Mouse (Mus musculus): ENCODE data around the gene Smarcc1. TPM values are rescaled to one million over a fixed set of nuclear protein-coding genes. Genes with fewer than 3 reads are reported as not detected.
"Not testable (repeated sequence)": the region's sequence is repeated elsewhere in the genome, so short reads cannot be mapped to it uniquely, and the experiment has no call there.

Smarcc1 gene
- polyA plus RNA-seq, 1 experiment from 2014 or later, result 138 TPM

DNA sequence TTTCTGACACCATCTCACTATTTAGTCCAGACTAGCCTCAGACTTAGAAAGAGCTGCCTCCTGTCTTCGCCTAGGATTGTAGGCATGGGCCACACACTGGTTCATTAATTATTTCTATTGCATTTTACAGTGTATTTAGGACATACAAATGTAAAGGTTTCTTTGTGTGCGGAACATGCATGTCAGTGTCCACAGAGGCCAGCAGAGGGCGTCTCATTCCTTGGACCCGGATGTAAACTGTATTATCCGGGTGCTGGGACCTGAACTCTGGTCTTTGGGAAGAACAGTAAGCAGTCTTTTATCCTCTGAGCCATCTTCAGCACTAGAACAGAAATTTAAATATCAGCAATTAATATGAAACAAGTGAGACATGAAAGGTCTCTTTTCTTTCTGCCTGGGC is 16.7 kb downstream of the Smarcc1 start:
- Histone ChIP-seq H3K27ac (no peak overlapping the region), H3K4me2 (peak overlapping the region; percentile 71), H3K27me3 (no peaks in the 10 kb centered on the region), H3K4me1 (peaks cover 27% of the 10 kb centered on the region), H3K9me3 (replicated peaks) (no peaks in the 10 kb centered on the region), H3K9ac (no peak overlapping the region), H3K36me3 (peaks cover 51% of the 10 kb centered on the region), H3K4me3 (replicated peaks) (peak overlapping the region; percentile 14; the same call in 1 of the 2 replicates)
- no peak for ATAC-seq (replicated peaks; ENCODE audit: low FRiP score)
- WGBS, result 84% methylated on average over 5 of the region's 5 CpGs

DNA sequence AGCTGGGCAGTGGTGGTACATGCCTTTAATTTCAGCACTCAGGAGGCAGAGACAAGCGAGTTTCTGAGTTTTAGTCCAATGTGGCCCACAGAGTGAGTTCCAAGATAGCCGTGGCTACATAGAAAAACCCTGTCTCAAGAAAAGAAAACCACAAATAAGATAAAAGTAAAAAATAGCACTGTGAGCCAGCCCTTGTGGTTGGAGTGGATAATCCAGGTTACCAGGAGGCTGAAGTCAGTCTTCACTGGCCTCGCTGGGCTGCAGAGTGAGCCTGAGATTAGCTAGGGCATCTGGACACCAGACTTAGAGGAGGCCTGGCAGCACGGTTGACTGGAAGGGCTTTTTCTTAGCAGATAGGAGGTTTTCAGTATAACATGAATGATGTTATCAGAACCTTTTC is 21.6 kb downstream of the Smarcc1 start:
- ATAC-seq (replicated peaks; ENCODE audit: low FRiP score), result no peak
- WGBS, result 88% methylated on average over 4 of the region's 4 CpGs
- H3K27me3 ChIP-seq, result no peaks in the 10 kb centered on the region
- no peak overlapping the region for H3K4me2 ChIP-seq
- H3K9me3 ChIP-seq (replicated peaks), result no peaks in the 10 kb centered on the region
- peaks cover 94% of the 10 kb centered on the region for H3K36me3 ChIP-seq
- peaks cover 10% of the 10 kb centered on the region for H3K4me1 ChIP-seq
- no peak overlapping the region for H3K4me3 ChIP-seq (replicated peaks)
- H3K27ac ChIP-seq, result no peak overlapping the region
- no peak overlapping the region for H3K9ac ChIP-seq

DNA sequence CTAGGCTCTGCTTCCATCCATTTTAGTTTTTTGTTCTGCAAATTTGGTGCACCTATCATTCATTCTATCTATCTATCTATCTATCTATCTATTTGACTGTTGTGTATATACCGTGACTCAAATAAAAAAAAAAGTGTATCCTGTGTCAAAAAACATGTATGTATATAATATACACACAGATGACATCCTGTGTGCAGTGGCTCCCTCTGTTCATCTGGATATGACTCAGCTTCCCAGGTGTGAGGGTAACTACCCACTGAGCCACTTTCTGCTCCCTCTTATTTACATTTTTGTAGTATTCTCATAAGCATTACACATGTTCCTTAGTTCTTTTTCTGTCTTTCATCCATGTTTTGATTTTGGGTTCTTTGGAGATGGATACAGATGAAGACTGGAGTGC is 24.6 kb downstream of the Smarcc1 start:
- no peaks in the 10 kb centered on the region for H3K9me3 ChIP-seq (replicated peaks)
- no peaks in the 10 kb centered on the region for H3K27me3 ChIP-seq
- no peak overlapping the region for H3K4me2 ChIP-seq
- no peaks in the 10 kb centered on the region for H3K4me1 ChIP-seq
- WGBS, result 94% methylated on average over 1 of the region's 1 CpGs
- H3K36me3 ChIP-seq, result peaks cover 91% of the 10 kb centered on the region
- no peak overlapping the region for H3K9ac ChIP-seq
- H3K27ac ChIP-seq, result no peak overlapping the region
- ATAC-seq (replicated peaks; ENCODE audit: low FRiP score), result no peak
- H3K4me3 ChIP-seq (replicated peaks), result no peak overlapping the region

DNA sequence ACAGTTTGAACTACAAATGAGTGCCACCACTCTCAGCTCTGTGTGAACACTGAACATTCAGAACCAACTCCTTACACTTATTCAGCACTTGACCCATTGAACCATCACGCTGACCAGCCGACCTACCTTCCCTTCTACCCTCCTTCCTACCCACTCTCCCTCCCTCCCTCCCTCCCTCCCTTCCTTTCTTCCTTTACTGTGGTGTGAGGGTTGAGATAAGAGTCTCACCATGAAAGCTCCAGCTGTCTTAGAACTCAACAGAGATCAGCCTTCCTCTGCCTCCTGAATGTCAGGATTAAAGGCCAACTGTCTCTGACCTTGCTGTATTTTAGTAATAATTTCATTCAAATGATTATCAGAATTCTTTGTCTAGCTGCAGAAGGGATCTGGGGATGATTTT is 31.1 kb downstream of the Smarcc1 start:
- no peak overlapping the region for H3K4me2 ChIP-seq
- H3K4me1 ChIP-seq, result no peaks in the 10 kb centered on the region
- no peak overlapping the region for H3K27ac ChIP-seq
- no peaks in the 10 kb centered on the region for H3K9me3 ChIP-seq (replicated peaks)
- H3K36me3 ChIP-seq, result peaks cover 88% of the 10 kb centered on the region
- WGBS, result 80% methylated on average over 2 of the region's 2 CpGs
- H3K27me3 ChIP-seq, result no peaks in the 10 kb centered on the region
- H3K4me3 ChIP-seq (replicated peaks), result no peak overlapping the region
- H3K9ac ChIP-seq, result no peak overlapping the region
- ATAC-seq (replicated peaks; ENCODE audit: low FRiP score), result no peak

DNA sequence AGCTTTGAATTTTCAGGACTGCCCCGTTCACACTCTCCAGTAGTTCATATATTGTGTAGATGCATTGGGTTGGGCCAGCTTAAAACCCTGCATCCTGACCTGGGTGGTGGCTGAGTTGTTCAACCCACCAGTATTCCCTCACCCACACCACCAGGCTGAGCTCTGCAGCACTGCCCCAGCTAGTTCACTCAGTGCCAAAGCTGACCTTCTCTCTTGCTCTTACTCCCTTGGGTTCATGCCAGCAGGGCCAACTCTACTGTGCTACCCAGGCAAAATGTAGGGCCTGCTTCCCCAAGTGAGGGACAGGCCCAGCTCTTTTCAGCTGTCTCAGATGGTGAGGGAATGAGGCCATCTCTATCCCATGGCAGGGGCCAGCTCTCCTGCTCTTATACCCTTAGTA is 41.5 kb downstream of the Smarcc1 start:
- no peaks in the 10 kb centered on the region for H3K4me1 ChIP-seq
- H3K9me3 ChIP-seq (replicated peaks), result no peaks in the 10 kb centered on the region
- H3K4me3 ChIP-seq (replicated peaks), result no peak overlapping the region
- H3K4me2 ChIP-seq, result no peak overlapping the region
- H3K27ac ChIP-seq, result no peak overlapping the region
- WGBS, result 88% methylated on average over 1 of the region's 1 CpGs
- no peak for ATAC-seq (replicated peaks; ENCODE audit: low FRiP score)
- peaks cover 89% of the 10 kb centered on the region for H3K36me3 ChIP-seq
- no peaks in the 10 kb centered on the region for H3K27me3 ChIP-seq
- H3K9ac ChIP-seq, result no peak overlapping the region

DNA sequence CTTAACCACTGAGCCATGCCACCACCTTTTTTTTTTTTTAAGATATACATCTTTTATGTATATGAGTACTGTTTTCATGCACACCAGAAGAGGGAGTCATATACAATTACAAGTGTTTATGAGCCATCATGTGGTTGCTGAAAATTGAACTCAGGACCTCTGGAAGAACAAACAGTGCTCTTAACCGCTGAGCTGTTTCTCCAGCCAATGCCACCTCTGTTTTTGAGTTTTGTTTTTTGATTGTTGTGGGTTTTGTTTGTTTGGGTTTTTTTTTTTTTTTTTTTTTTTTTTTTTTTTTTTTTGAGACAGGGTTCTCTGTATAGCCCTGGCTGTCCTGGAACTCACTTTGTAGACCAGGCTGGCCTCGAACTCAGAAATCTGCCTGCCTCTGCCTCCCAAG is 43.0 kb downstream of the Smarcc1 start:
- 97% methylated on average over 2 of the region's 2 CpGs for WGBS
- peaks cover 88% of the 10 kb centered on the region for H3K36me3 ChIP-seq
- ATAC-seq (replicated peaks; ENCODE audit: low FRiP score), result not testable (repeated sequence)

DNA sequence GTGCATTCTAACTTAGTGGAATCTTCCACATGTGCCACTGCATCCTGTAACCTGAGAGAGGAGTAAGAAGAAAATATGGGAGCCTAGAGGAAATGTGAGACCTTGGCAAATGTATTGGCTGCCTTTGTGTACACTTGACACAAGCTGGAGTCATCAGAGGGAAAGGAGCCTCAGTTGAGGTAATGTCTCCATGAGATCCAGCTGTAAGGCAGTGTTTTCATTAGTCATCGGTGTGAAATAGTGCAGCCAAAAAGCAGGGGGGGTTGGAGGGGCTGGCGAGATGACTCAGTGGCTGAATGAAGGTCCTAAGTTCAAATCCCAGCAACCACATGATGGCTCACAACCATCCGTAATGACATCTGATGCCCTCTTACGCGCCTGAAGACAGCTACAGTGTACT is 44.9 kb downstream of the Smarcc1 start:
- no peak overlapping the region for H3K27ac ChIP-seq
- no peaks in the 10 kb centered on the region for H3K4me1 ChIP-seq
- no peaks in the 10 kb centered on the region for H3K27me3 ChIP-seq
- peaks cover 87% of the 10 kb centered on the region for H3K36me3 ChIP-seq
- H3K4me3 ChIP-seq (replicated peaks), result no peak overlapping the region
- H3K9me3 ChIP-seq (replicated peaks), result no peaks in the 10 kb centered on the region
- WGBS, result 67% methylated on average over 5 of the region's 5 CpGs
- ATAC-seq (replicated peaks; ENCODE audit: low FRiP score), result no peak
- H3K4me2 ChIP-seq, result no peak overlapping the region
- no peak overlapping the region for H3K9ac ChIP-seq

More for the DNA sequence above, 43.0 kb downstream of the Smarcc1 start:
- not testable (repeated sequence) for H3K27me3 ChIP-seq; H3K4me3 ChIP-seq (replicated peaks); H3K9ac ChIP-seq; H3K4me2 ChIP-seq; H3K4me1 ChIP-seq; H3K9me3 ChIP-seq (replicated peaks); H3K27ac ChIP-seq

DNA sequence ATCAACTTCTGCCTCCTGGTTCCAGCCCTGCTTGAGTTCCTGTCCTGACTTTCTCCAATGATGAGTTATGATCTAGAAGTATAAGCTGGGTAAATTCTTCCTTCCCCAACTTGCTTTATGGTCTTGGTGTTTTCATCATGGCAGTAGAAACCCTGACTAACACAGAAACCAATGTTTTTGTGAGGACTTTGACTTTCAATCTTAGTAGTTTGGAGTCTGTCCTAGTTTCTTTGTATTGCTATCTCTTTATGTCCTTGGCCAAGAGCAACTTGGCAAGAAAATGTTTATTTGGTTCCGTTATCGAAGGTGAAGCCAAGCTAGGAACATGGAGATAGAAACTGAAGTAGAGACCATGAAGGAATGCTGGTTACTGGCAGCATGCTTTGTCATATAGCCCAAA is 45.6 kb downstream of the Smarcc1 start:
- WGBS, result 90% methylated on average over 2 of the region's 2 CpGs
- Histone ChIP-seq H3K36me3 (peaks cover 87% of the 10 kb centered on the region), H3K27me3 (no peaks in the 10 kb centered on the region), H3K9ac (no peak overlapping the region), H3K4me3 (replicated peaks) (no peak overlapping the region), H3K4me2 (no peak overlapping the region), H3K4me1 (no peaks in the 10 kb centered on the region), H3K9me3 (replicated peaks) (no peaks in the 10 kb centered on the region), H3K27ac (no peak overlapping the region)
- no peak for ATAC-seq (replicated peaks; ENCODE audit: low FRiP score)

DNA sequence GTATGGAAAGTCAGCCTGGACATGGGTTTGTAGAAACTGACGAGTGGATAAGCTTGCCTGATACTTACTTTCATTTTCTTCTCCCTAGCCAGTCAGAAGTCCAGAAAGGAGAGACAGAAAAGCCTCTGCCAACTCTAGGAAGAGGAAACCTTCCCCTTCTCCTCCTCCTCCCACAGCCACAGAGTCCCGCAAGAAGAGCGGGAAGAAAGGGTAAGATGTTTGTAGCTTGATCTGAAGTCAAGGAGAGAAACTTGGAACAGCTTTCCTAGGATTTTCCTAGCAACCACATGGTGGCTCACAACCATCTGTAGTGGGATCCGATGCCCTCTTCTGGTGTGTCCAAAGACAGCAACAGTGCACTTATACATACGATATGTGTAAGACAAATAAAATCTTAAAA is 53.4 kb downstream of the Smarcc1 start:
- H3K4me3 ChIP-seq (replicated peaks), result no peak overlapping the region
- H3K27me3 ChIP-seq, result no peaks in the 10 kb centered on the region
- H3K4me2 ChIP-seq, result no peak overlapping the region
- H3K9me3 ChIP-seq (replicated peaks), result no peaks in the 10 kb centered on the region
- H3K4me1 ChIP-seq, result no peaks in the 10 kb centered on the region
- no peak for ATAC-seq (replicated peaks; ENCODE audit: low FRiP score)
- H3K27ac ChIP-seq, result no peak overlapping the region
- no peak overlapping the region for H3K9ac ChIP-seq
- peaks cover 85% of the 10 kb centered on the region for H3K36me3 ChIP-seq
- 89% methylated on average over 5 of the region's 5 CpGs for WGBS

DNA sequence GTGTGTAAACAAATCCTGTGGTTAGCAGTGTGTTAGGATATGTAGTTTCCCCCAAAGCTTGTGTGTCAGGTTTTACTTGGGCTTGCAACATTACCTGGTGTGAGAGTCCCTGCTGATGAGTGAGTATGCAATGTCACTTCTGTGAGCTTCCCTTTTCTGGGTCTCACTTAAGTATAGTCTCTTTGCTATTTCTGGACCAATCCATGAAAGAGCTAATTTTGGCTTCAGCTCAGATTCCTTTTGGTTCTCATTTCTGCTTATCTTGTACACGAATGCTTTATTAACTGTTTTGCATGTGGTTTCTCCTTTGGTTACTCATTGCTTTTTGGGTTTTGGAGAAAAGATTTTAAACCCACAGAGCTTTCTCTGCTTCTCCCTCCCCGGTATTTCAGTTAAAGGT is 82.4 kb downstream of the Smarcc1 start:
- Histone ChIP-seq H3K36me3 (peaks cover 87% of the 10 kb centered on the region), H3K4me2 (no peak overlapping the region), H3K4me3 (replicated peaks) (no peak overlapping the region), H3K9me3 (replicated peaks) (no peaks in the 10 kb centered on the region), H3K27me3 (no peaks in the 10 kb centered on the region), H3K9ac (no peak overlapping the region), H3K4me1 (no peaks in the 10 kb centered on the region), H3K27ac (no peak overlapping the region)
- 94% methylated on average over 2 of the region's 2 CpGs for WGBS
- no peak for ATAC-seq (replicated peaks; ENCODE audit: low FRiP score)

DNA sequence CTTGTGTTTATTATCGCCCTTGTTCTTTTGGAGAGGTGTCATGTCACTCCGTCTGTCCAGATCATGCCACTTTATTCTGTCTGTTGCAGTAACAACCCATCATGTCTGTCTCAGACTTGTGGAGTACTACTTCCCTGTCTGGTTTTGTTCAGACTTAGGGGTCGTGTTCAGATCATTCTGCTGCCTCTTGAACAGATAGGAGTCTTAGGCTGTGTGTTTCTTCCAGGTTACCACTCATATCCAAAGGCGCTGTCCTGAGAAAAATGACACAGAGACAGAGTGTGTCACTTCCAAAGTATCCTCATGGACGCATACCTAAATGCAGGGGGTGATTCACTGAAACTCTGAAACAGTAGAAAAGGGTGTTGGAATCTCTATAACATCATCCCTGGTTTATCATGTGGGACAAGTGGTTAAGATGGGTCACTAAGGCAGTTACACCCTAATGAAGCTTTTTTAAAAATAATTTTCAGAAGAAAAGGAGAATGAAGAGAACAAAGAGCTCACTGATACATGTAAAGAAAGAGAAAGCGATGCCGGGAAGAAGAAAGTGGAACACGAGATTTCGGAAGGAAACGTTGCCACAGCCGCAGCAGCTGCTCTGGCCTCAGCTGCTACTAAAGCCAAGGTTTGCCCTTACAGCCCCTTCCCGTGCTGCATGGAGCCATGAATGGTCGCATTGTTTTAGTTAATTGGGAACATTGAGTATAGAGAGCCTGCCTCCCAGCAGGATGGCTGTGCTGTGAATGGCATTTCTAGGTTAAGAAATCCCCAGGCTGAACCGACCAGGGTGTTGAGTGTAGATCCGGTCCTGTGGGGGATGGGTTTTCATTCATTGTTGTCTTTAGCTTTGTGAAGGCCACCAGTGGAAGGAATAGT is 88.3 kb downstream of the Smarcc1 start:
- H3K9ac ChIP-seq, result no peak overlapping the region
- no peaks in the 10 kb centered on the region for H3K27me3 ChIP-seq
- no peak overlapping the region for H3K4me2 ChIP-seq
- no peak overlapping the region for H3K27ac ChIP-seq
- H3K36me3 ChIP-seq, result peaks cover 93% of the 10 kb centered on the region
- WGBS, result 73% methylated on average over 15 of the region's 15 CpGs
- no peak for ATAC-seq (replicated peaks; ENCODE audit: low FRiP score)
- no peak overlapping the region for H3K4me3 ChIP-seq (replicated peaks)
- no peaks in the 10 kb centered on the region for H3K9me3 ChIP-seq (replicated peaks)
- H3K4me1 ChIP-seq, result no peaks in the 10 kb centered on the region

DNA sequence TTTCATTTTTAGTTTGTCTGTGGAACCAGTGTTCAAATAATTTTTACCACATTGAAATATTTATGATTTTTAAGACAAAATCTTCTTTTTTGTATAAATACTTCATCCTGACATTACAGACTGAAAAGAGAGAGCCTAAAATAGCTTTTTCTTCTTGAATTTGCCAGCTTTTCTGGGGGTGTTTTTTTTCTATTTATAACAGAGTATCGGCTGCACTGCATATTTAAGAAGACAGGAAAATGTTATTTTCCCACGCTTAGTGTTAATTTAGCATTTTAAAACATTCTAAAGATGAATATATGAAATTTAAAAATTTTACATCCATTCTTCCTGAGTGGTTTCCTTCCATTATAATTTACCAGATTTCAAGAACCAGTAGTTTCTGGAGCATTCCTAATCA is 88.9 kb downstream of the Smarcc1 start:
- no peaks in the 10 kb centered on the region for H3K27me3 ChIP-seq

DNA sequence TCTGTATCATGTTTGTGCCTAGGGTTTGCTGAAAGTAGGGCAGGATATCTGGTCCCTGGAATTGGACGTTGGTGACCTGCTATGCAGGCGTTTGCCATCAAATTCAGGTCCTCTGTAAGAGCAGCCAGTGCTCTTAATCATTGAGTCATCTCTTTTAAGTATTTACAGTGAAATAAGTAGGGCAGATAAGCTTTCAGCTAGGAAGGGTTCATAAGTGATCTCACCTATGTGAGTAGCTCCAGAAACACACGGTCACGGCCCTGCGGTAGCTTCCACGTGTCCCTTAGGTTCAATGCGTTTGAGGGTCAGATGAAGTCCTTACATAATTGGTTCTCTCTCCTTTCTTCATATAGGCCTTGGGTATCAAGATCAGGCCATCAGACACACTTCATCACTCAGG is 90.8 kb downstream of the Smarcc1 start:
- peaks cover 94% of the 10 kb centered on the region for H3K36me3 ChIP-seq
- no peak for ATAC-seq (replicated peaks; ENCODE audit: low FRiP score)
- 72% methylated on average over 7 of the region's 7 CpGs for WGBS

More for the DNA sequence above, 88.9 kb downstream of the Smarcc1 start:
- no peak for ATAC-seq (replicated peaks; ENCODE audit: low FRiP score)
- no peaks in the 10 kb centered on the region for H3K4me1 ChIP-seq
- H3K9ac ChIP-seq, result no peak overlapping the region
- H3K27ac ChIP-seq, result no peak overlapping the region
- no peak overlapping the region for H3K4me3 ChIP-seq (replicated peaks)
- H3K4me2 ChIP-seq, result no peak overlapping the region
- 84% methylated on average over 2 of the region's 2 CpGs for WGBS
- H3K9me3 ChIP-seq (replicated peaks), result no peaks in the 10 kb centered on the region
- peaks cover 93% of the 10 kb centered on the region for H3K36me3 ChIP-seq

More for the DNA sequence above, 90.8 kb downstream of the Smarcc1 start:
- Histone ChIP-seq H3K9ac (no peak overlapping the region), H3K4me1 (no peaks in the 10 kb centered on the region), H3K9me3 (replicated peaks) (no peaks in the 10 kb centered on the region), H3K27me3 (no peaks in the 10 kb centered on the region), H3K4me2 (no peak overlapping the region), H3K4me3 (replicated peaks) (no peak overlapping the region), H3K27ac (no peak overlapping the region)

All from kidney, embryonic 15.5 days (tissue).